ENCODE assay signal across 17 mouse cellular contexts in the genomic region with DNA sequence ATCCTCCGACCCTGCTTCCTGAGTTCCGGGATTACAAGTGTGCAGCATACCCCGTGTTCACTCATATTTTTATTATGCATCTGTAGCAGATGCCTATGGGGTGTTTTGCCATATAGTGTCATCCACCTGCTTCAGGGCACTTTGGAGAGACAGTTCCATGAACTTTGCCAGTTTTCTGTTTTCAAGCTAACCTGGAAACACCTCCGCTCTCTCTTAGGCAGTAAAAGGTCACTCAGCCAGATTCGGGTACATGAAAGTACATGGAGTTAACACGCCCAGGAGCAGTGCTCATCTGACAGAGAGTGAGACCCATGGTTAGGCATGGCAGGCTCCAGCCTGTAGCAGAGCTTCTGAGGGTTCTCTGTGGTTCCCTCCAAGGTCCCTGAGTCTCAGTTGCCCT.
"Had no signal": no experiment of that assay in that cellular context is flagged by ENCODE, and none has a peak within 500 bp of the region (broad histone marks: within the 10 kb centered on the region; RNA-seq: fewer than 3 reads in every experiment).

No protein-coding gene starts in this region.

- H3K4me3 ChIP-seq: lung, embryonic 15.5 days; megakaryocyte, embryonic 14.5 days; midbrain, embryonic 12.5 days; neural tube, embryonic 12.5 days; stomach, embryonic 15.5 days had no signal

- H3K27me3 ChIP-seq: lung, embryonic 15.5 days; midbrain, embryonic 12.5 days; neural tube, embryonic 12.5 days; stomach, embryonic 15.5 days had no signal

- H3K4me1 ChIP-seq: lung, embryonic 15.5 days; midbrain, embryonic 12.5 days; neural tube, embryonic 12.5 days; stomach, embryonic 15.5 days had no signal

- H3K4me2 ChIP-seq: lung, embryonic 15.5 days; midbrain, embryonic 12.5 days; neural tube, embryonic 12.5 days; stomach, embryonic 15.5 days had no signal

- H3K9ac ChIP-seq: lung, embryonic 15.5 days; midbrain, embryonic 12.5 days; neural tube, embryonic 12.5 days; stomach, embryonic 15.5 days had no signal

- H3K9me3 ChIP-seq: lung, embryonic 15.5 days; megakaryocyte, embryonic 14.5 days; midbrain, embryonic 12.5 days; neural tube, embryonic 12.5 days; stomach, embryonic 15.5 days had no signal

- ATAC-seq: lung, postnatal 0 days; midbrain, embryonic 16.5 days had no signal

- H3K36me3 ChIP-seq: lung, embryonic 15.5 days; midbrain, embryonic 12.5 days; neural tube, embryonic 12.5 days; stomach, embryonic 15.5 days had no signal

- H3K27ac ChIP-seq: lung, embryonic 15.5 days; macrophage; midbrain, embryonic 12.5 days; neural tube, embryonic 12.5 days; stomach, embryonic 15.5 days; stomach, postnatal 0 days had no signal

- DNase-seq: lung, adult 2 months; lung, postnatal 14 days; lung, postnatal 36 days; midbrain, embryonic 14.5 days; right cerebral cortex, postnatal 14 days; thymus, adult 2 months; thymus, postnatal 25 days; thymus, postnatal 4 days had no signal
